Mouse (Mus musculus) lung, adult 2 months (tissue): ENCODE results near the gene 1700001O22Rik. TPM values are rescaled to one million over a fixed set of nuclear protein-coding genes. Genes with fewer than 3 reads are reported as not detected.

Experiments used
- DNase-seq: peaks from one replicate; pipeline ENCODE4 v3.0.0; 2022
- H3K4me1 ChIP-seq: fragments of 200-500 bp; 2 replicates; pipeline ENCODE4 v1.6.1; 2011; ENCODE audit warnings: low read length; ENCODE audit not compliant: control insufficient read depth, insufficient read depth
- H3K4me3 ChIP-seq: fragments of 200-500 bp; replicated peaks from 2 replicates; pipeline ENCODE3; 2011; ENCODE audit warnings: low read depth, mild to moderate bottlenecking, control low read depth, low read length; ENCODE audit errors: extremely low read depth
- CTCF ChIP-seq: fragments of 200-500 bp; IDR thresholded peaks from 2 replicates; pipeline ENCODE4 v1.5.1; 2011; ENCODE audit warnings: mild to moderate bottlenecking, low read length, control low read depth; ENCODE audit not compliant: insufficient read depth
- POLR2A ChIP-seq: fragments of 200-500 bp; IDR thresholded peaks from 2 replicates; pipeline ENCODE4 v1.6.1; 2011; ENCODE audit warnings: low read depth, mild to moderate bottlenecking, control low read depth, low read length, borderline replicate concordance; ENCODE audit errors: extremely low read depth
- WGBS: fragments of 180-500 bp; shearing (Covaris S2); methylation state at CpG from one replicate; pipeline ENCODE4 v1.1.7; 2018; 5-methylcytosine and 5-hydroxymethylcytosine counted together
- polyA plus RNA-seq: library from polyadenylated mRNA; depleted of rRNA; stranded (reverse); fragments of >200 nt; gene quantifications from 2 replicates; pipeline ENCODE4 v1.2.3, GENCODE M21; 2012; rRNA removed

The 1700001O22Rik gene
- polyA plus RNA-seq, 1 experiment: 1.8 TPM

DNA sequence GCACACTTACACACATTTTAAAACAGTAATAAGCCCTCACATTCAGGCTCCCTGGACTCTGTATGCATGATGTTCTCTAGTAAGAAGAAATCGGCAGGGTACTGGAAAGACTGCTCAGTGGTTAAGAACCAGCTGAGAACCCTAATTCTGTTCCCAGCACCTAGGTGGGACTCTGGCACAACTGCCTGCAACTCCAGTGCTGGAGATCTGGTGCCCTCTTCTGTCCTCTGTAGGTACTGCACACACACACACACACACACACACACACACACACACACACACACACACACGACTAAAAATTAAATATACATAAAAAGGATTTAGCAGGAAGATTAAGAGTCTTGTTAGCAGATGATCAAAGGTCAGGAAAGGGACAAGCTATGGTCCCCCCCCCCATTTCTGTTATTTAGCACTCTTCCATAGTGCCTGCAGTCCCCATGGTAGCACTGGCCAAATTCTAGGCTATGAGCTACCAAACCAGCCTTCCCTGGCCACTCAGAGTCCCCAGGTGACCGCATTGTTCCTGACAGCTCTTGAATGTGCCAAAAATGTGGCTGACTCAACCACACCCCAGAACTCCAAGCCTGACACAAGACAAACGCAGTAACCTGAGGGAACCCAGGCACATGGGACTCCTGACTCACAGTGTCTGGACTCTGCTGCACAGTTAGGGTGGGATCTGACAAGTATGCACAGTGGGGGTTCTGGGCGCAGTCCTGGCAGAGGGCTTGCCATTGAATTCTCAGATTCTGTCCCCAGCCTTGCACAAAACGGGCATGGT lies 47.3 kb downstream of the 1700001O22Rik start:
- TF ChIP-seq CTCF: peak; percentile 14; the same call in 1 of the 2 replicates
- no peak for TF ChIP-seq POLR2A
- DNase-seq: no peak
- H3K4me3 ChIP-seq: no peak overlapping the region
- WGBS: 77% methylated on average over 6 of the region's 6 CpGs
- peaks cover 11% of the 10 kb centered on the region for H3K4me1 ChIP-seq

- Histone ChIP-seq H3K4me3 (no peak overlapping the region), H3K4me1 (peaks cover 16% of the 10 kb centered on the region)
- 77% methylated on average over 3 of the region's 3 CpGs for WGBS
- TF ChIP-seq POLR2A (no peak), CTCF (no peak)
- no peak for DNase-seq
Observed at GRCm38 (mm10) chr2:30754831-30755230, 48.6 kb downstream of the 1700001O22Rik start.

GRCm38 (mm10) chr2:30753219-30753618 lies 50.2 kb downstream of the 1700001O22Rik start:
- WGBS: 26% methylated on average over 18 of the region's 18 CpGs
- peak; percentile 40; the same call in 1 of the 2 replicates for TF ChIP-seq POLR2A
- no peak for TF ChIP-seq CTCF
- H3K4me1 ChIP-seq: peaks cover 10% of the 10 kb centered on the region
- no peak overlapping the region for H3K4me3 ChIP-seq
- peak; percentile 79 for DNase-seq

- no peak overlapping the region for H3K4me3 ChIP-seq
- no peak for DNase-seq
- peaks cover 10% of the 10 kb centered on the region for H3K4me1 ChIP-seq
- TF ChIP-seq POLR2A (no peak), CTCF (no peak)
- 97% methylated on average over 5 of the region's 5 CpGs for WGBS
Observed at GRCm38 (mm10) chr2:30752471-30752870, 51.0 kb downstream of the 1700001O22Rik start.

GRCm38 (mm10) chr2:30750025-30750424 lies 53.4 kb downstream of the 1700001O22Rik start:
- Histone ChIP-seq H3K4me3 (no peak overlapping the region), H3K4me1 (peaks cover 10% of the 10 kb centered on the region)
- DNase-seq: no peak
- no peak for TF ChIP-seq POLR2A
- no peak for TF ChIP-seq CTCF
- 31% methylated on average over 5 of the region's 5 CpGs for WGBS

GRCm38 (mm10) chr2:30747602-30748162 lies 55.8 kb downstream of the 1700001O22Rik start:
- no peak for DNase-seq
- 60% methylated on average over 4 of the region's 4 CpGs for WGBS
- no peak overlapping the region for H3K4me3 ChIP-seq
- TF ChIP-seq POLR2A: no peak
- no peak for TF ChIP-seq CTCF
- H3K4me1 ChIP-seq: peaks cover 15% of the 10 kb centered on the region

Other genes with a start within 250 kb of the 1700001O22Rik start
- 0.69 and 1.6 TPM in 2 replicates for gene Cstad, start 208.6 kb downstream of the 1700001O22Rik start, polyA plus RNA-seq
- gene Ntmt1, start 4.2 kb upstream of the 1700001O22Rik start, polyA plus RNA-seq: 20.2 and 23.4 TPM in 2 replicates
- 42.0 and 44.8 TPM in 2 replicates for gene Asb6, start 26.7 kb upstream of the 1700001O22Rik start, polyA plus RNA-seq
- gene Prrx2, start 31.3 kb upstream of the 1700001O22Rik start, polyA plus RNA-seq: 6.2 and 6.6 TPM in 2 replicates
- 39.2 and 42.3 TPM in 2 replicates for gene Ptges, start 126.2 kb upstream of the 1700001O22Rik start, polyA plus RNA-seq
- gene Tor1b, start 149.3 kb upstream of the 1700001O22Rik start, polyA plus RNA-seq: 23.6 and 30.2 TPM in 2 replicates
- gene Tor1a, start 164.3 kb upstream of the 1700001O22Rik start, polyA plus RNA-seq: 33.3 and 37.4 TPM in 2 replicates
- gene BC005624, start 178.5 kb upstream of the 1700001O22Rik start, polyA plus RNA-seq: 19.7 and 33.2 TPM in 2 replicates
- gene Usp20, start 178.6 kb upstream of the 1700001O22Rik start, polyA plus RNA-seq: 14.6 and 18.5 TPM in 2 replicates